Mouse (Mus musculus): Measurements from ENCODE around the gene Bhlhe40. TPM values are rescaled to one million over a fixed set of nuclear protein-coding genes. Genes with fewer than 3 reads are reported as not detected.

The Bhlhe40 gene
- total RNA-seq, 2 experiments from 2014 or later = 15.2 TPM; not detected in 1

DNA sequence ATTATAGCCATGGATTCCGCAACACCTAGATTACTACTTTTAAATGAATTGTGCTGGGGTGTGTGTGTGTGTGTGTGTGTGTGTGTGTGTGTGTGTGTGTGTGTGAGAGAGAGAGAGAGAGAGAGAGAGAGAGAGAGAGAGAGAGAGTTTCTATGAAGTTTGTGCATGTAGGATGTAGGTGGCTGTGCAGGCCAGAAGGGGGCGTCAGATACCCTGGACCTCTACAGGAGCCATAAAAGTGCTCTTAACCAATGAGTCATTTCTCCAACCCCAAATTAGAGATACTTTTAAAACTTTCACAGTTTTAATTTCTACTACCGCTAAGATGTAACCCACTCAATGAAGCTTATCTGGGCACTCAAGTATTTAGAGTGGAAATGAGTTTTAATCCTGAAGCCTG, 50.2 kb downstream of the Bhlhe40 start:
- ATAC-seq (replicated peaks; ENCODE audit: low FRiP score, low TSS enrichment, poor library complexity, severe bottlenecking) = no peak

DNA sequence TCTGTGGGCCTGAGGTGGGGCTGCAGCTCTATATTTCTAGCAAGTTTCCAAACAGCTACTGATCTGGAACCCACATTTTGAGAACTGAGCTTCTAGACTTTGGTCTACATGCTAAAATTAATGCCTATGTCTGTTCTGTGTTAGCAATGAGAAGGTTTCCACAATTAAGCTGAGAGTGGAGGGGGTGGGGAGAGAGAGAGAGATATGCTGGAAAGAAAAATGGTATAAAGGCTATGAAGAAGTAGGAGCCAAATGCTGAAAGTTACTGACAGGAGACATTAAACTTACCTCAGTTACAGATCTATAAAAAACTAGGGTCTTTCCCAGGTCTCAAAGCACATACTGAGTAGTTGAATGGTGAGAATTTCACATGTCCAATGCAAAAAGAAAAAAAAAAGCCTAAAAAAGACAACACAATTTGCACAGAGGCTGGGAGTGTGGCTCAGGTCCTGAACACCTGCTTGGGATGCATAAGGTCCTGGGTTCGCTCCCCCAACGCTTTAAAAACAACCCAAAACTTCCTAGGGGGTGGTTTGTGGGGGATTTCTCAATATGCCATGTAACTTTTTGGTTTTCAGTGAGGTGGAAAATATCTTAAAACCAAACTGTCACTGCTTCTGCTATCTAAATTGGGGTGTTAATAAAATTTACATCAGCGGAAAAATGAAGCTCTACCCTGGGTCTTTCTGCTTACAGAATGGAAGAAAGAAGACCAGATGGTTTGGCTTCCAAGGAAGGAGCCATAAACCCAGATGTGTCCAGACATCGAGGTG, 50.9 kb downstream of the Bhlhe40 start:
- no peak for ATAC-seq (replicated peaks; ENCODE audit: low FRiP score, low TSS enrichment, poor library complexity, severe bottlenecking)

DNA sequence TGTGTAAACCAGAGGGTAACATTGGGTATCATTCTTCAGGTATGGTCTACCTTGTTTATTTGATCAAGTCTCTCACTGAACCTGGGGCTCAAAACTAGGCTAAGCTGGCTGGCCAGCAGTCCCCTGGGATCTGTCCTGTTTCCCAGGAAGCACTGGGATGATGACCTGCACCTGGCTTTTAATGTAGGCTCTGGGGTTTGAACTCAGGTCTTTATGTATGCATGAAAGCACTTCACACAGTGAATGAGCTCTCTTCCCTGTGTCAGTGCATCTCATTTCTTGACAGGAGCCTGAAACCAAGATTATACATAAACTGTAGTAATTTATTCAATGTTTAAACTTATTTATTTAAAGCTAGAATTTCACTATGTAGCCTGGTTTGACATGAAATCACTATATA, 51.7 kb downstream of the Bhlhe40 start:
- no peak for ATAC-seq (replicated peaks; ENCODE audit: low FRiP score, low TSS enrichment, poor library complexity, severe bottlenecking)

DNA sequence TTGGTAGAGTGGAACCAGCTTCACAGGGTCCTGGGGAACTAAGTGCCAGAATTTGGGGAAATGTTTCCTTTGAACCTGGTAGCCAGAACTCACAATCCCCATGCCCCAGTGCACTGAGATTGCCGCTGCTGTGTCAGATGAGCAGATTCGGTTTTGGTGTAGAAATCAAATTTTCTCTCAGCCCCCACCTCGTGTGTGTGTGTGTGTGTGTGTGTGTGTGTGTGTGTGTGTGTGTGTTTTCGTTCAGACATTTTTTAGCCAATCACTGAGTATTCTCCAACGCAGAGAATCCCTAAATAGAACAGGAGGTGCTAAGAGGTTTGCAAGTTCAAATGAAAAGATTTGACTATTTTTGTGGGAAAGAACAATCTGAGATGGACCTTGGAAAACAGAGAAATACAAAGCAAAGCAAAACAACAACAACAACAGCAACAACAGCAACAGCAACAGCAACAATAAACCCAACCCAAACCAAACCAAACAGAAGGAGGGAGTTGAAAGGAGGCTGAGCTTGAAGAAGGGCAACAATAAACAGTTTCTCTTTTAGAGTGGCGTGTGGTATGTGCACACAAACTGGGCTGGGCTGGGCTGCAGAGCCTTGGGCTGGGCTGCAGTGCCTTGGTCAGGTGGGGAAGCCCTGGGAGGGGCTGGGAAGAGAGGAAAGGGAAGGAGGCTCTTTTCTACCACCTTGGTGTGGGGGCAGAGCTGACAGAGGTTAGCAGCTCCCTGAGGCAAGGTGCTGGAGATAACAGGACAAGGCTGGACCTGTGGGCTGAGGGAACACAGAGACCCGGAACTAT, 52.9 kb downstream of the Bhlhe40 start:
- no peak for ATAC-seq (replicated peaks; ENCODE audit: low FRiP score, low TSS enrichment, poor library complexity, severe bottlenecking)

Other genes starting within 250 kb of the Bhlhe40 start
- 50.7 and 76.2 TPM in 2 replicates for gene Arl8b, start 122.5 kb downstream of the Bhlhe40 start, total RNA-seq (2014; fragmentation: Nextera tagmentation)
- 55.7 and 58.4 TPM in 2 replicates for gene Arl8b, start 122.5 kb downstream of the Bhlhe40 start, total RNA-seq (2017)
- gene Edem1, start 168.0 kb downstream of the Bhlhe40 start, total RNA-seq (2014; fragmentation: Nextera tagmentation) = 11.9 and 19.7 TPM in 2 replicates
- 11.9 and 12.9 TPM in 2 replicates for gene Edem1, start 168.0 kb downstream of the Bhlhe40 start, total RNA-seq (2017)

Measured in megakaryocyte-erythroid progenitor cell, adult 5-6 weeks (primary cell).